Mouse (Mus musculus) stomach, embryonic 15.5 days (tissue): ENCODE results near the gene Hpse2. TPM values are rescaled to one million over a fixed set of nuclear protein-coding genes. Genes with fewer than 3 reads are reported as not detected.

ENCODE experiments used
- ATAC-seq: fragments of 200-750 bp; cut with Nextera tagmentation; 2 replicates; pipeline ENCODE4 v1.8.0; 2017; ENCODE audit warnings: low read depth, moderate number of reproducible peaks, moderate TSS enrichment; ENCODE audit not compliant: insufficient read depth, low FRiP score
- H3K27ac ChIP-seq: fragments of 300-500 bp; sonication (generic); 2 replicates; pipeline ENCODE4 v1.5.1; 2015; ENCODE audit warnings: mild to moderate bottlenecking, inconsistent platforms
- H3K27me3 ChIP-seq: fragments of 300-500 bp; sonication (generic); replicated peaks from 2 replicates; pipeline ENCODE4 v1.6.1; 2015; ENCODE audit warnings: inconsistent platforms
- H3K36me3 ChIP-seq: fragments of 300-500 bp; sonication (generic); 2 replicates; pipeline ENCODE4 v1.6.1; 2015; ENCODE audit warnings: inconsistent platforms
- H3K4me1 ChIP-seq: fragments of 300-500 bp; sonication (generic); 2 replicates; pipeline ENCODE4 v1.6.1; 2015; ENCODE audit warnings: inconsistent platforms
- H3K4me2 ChIP-seq: fragments of 300-500 bp; sonication (generic); 2 replicates; pipeline ENCODE4 v1.6.1; 2015; ENCODE audit warnings: mild to moderate bottlenecking, inconsistent platforms
- H3K4me3 ChIP-seq: fragments of 300-500 bp; sonication (generic); replicated peaks from 2 replicates; pipeline ENCODE4 v1.5.1; 2015; ENCODE audit warnings: inconsistent platforms
- H3K9ac ChIP-seq: fragments of 300-500 bp; sonication (generic); 2 replicates; pipeline ENCODE4 v1.6.1; 2015; ENCODE audit warnings: inconsistent platforms
- H3K9me3 ChIP-seq: fragments of 300-500 bp; sonication (generic); 2 replicates; pipeline ENCODE4 v1.6.1; 2016; ENCODE audit warnings: inconsistent platforms
- WGBS: fragments of 180-500 bp; shearing (Covaris S2); methylation state at CpG from one replicate; pipeline ENCODE4 v1.1.7; 2015; 5-methylcytosine and 5-hydroxymethylcytosine counted together
- polyA plus RNA-seq: library from polyadenylated mRNA; unstranded; fragments of >200 nt; fragmentation: Nextera tagmentation; extraction: Ambion mirVana; gene quantifications from 2 replicates; pipeline ENCODE4 v1.2.1, GENCODE M21; 2015

The Hpse2 gene
- 6.5 and 7.0 TPM in 2 replicates for polyA plus RNA-seq

DNA sequence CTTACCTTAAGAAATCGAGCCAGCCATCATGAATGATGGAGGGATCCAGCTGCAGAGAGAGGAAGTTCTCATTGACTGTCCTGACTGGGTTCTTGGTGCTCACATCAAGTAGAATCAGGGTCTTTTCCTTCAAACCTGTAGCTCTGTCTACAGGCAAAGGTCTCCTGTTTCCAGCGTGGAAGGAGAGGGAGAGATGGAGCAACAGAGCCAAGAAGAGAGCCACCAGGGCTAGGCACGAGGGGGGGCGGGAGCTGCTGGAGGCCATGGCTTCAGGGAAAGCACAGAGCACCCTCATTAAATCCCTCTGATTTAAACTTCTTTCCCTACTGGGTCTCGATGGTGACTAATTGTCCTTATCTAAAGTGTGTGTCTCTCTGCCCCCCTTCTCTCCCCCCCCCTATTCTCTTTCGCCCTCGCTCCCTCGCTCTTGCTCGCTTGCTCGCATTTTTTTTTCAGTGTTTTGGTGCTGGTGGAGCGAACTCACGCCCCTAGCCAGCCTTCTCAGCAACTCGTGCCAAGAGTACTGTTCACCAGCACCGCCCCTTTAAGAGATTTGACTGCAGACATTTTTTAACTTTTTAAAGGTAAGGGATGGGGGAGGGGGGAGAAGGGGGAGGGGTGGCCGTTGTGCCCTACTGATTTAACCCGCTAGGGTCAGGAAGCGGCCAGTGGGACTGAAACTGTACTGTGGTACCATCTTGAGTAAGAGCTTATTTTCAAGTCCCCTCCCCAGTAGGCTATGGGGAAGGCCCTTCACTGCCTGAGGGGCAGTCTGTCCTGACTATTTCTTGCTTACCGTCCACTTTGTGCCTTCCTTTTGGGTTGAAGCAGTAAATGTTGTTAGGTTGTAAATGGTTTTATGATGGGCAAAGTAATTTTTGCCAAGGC, at the start of gene Hpse2:
Hpse2 (minus strand) TSS at position 339 of the 888 bp plus-strand sequence.
- Histone ChIP-seq H3K9ac (no peak within 1 kb of the TSS), H3K4me2 (peak within 1 kb of the TSS; percentile 56), H3K9me3 (no peaks in the 10 kb centered on the region), H3K4me1 (no peaks in the 10 kb centered on the region), H3K27me3 (peaks cover 51% of the 10 kb centered on the region), H3K4me3 (peak within 1 kb of the TSS; percentile 41), H3K36me3 (no peaks in the 10 kb centered on the region), H3K27ac (0 out of 2 replicates have a peak within 1 kb of the TSS, but pooled peaks have one; percentile 4)
- ATAC-seq, result no peak
- WGBS, result 6% methylated on average over 18 of the region's 18 CpGs

DNA sequence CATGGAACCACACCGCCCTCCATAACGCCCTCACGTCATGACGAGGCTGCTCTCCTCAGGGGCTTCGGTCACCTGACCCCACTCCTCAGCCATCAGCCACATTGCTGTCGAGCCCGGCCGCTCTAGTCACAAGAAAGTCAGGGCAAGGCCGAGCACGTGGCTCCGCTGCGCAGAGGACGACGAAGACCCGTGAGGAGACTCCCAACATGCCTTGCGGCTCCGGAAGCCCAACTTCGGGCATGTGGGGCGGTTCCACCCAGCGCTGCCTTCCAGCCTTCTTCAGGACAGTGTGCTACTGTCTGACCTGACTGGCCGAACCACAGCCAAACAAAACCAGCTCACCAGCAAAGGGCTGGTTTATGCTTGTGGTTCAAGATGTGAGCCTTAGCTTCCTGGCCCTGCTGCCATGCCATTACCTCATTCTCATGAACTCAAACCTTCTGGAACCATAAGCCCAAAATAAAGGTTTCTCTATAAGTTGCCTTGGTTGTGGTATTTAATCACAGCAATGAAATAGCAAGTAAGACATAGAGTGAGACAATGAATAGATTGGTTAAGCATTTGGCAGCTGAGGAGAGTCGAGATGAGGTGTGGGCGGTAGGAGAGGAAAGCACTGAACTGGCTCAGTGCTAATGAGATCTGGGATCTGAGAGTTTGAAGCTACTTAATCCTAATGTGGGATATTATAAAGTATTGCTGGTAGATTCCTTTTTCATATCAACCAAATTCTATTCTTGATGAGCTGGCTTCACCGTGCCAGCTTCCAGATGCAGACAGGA, 39.5 kb upstream of the Hpse2 start:
- no peak overlapping the region for H3K27ac ChIP-seq
- ATAC-seq, result no peak
- no peaks in the 10 kb centered on the region for H3K9me3 ChIP-seq
- no peaks in the 10 kb centered on the region for H3K36me3 ChIP-seq
- WGBS, result 86% methylated on average over 24 of the region's 24 CpGs
- H3K9ac ChIP-seq, result no peak overlapping the region
- no peak overlapping the region for H3K4me3 ChIP-seq
- no peak overlapping the region for H3K4me2 ChIP-seq
- H3K27me3 ChIP-seq, result no peaks in the 10 kb centered on the region
- H3K4me1 ChIP-seq, result no peaks in the 10 kb centered on the region

GRCm38 (mm10) chr19:43424082-43424481, 35.9 kb upstream of the Hpse2 start:
- no peaks in the 10 kb centered on the region for H3K4me1 ChIP-seq
- H3K9ac ChIP-seq, result no peak overlapping the region
- 71% methylated on average over 2 of the region's 2 CpGs for WGBS
- H3K4me3 ChIP-seq, result no peak overlapping the region
- no peaks in the 10 kb centered on the region for H3K9me3 ChIP-seq
- no peak overlapping the region for H3K27ac ChIP-seq
- no peaks in the 10 kb centered on the region for H3K36me3 ChIP-seq
- H3K27me3 ChIP-seq, result no peaks in the 10 kb centered on the region
- no peak overlapping the region for H3K4me2 ChIP-seq
- ATAC-seq, result no peak

GRCm38 (mm10) chr19:43420506-43420905, 32.4 kb upstream of the Hpse2 start:
- 82% methylated on average over 3 of the region's 3 CpGs for WGBS

DNA sequence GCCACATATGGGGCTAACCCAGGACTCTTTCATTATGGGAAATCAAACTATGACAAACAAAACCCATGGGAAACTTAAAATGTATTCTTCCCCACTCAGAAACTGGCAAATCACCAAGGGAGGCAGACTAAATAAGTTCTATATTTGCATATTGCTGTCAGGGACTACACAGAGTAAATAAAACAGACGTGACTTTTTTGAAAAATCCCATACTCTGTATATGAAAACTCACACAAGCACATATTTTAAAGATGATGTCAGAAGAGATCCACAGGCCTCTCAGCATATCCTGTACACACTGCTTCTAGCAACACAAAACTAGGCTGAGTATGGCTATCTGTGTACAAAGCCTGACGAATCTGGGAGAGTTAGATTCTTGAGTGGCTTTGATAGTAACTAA, 27.4 kb upstream of the Hpse2 start:
- Histone ChIP-seq H3K27ac (0 out of 2 replicates have a peak overlapping the region, but pooled peaks have one; percentile 21), H3K4me3 (no peak overlapping the region), H3K9me3 (no peaks in the 10 kb centered on the region), H3K4me1 (no peaks in the 10 kb centered on the region), H3K36me3 (no peaks in the 10 kb centered on the region), H3K27me3 (no peaks in the 10 kb centered on the region), H3K9ac (no peak overlapping the region), H3K4me2 (no peak overlapping the region)
- 36% methylated on average over 2 of the region's 2 CpGs for WGBS
- ATAC-seq, result peak; percentile 39; the same call in 1 of the 2 replicates

More at GRCm38 (mm10) chr19:43420506-43420905, 32.4 kb upstream of the Hpse2 start:
- Histone ChIP-seq H3K27ac (no peak overlapping the region), H3K9me3 (no peaks in the 10 kb centered on the region), H3K36me3 (no peaks in the 10 kb centered on the region), H3K4me1 (no peaks in the 10 kb centered on the region), H3K9ac (no peak overlapping the region), H3K4me3 (no peak overlapping the region), H3K4me2 (no peak overlapping the region), H3K27me3 (no peaks in the 10 kb centered on the region)
- ATAC-seq, result no peak

DNA sequence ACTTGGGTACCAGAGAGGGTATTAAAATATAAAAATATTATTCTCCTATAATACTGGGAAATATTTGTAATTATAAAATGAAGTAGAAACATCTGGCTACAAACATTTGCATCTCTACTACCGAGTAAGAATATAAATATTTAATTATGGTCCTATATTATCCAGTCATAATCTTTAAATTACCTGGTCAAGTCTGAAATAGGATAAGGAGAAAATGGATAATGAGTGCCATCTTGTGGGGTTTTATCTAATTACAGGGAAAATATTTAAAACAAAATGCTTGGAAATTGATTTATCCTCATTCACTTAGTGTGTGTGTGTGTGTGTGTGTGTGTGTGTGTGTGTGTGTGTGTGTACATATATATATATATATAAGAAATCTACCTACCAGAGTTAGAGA, 19.0 kb upstream of the Hpse2 start:
- no peak overlapping the region for H3K4me2 ChIP-seq
- no peaks in the 10 kb centered on the region for H3K36me3 ChIP-seq
- H3K27ac ChIP-seq, result no peak overlapping the region
- H3K9ac ChIP-seq, result no peak overlapping the region
- no peaks in the 10 kb centered on the region for H3K27me3 ChIP-seq
- H3K9me3 ChIP-seq, result no peaks in the 10 kb centered on the region
- no peak for ATAC-seq
- WGBS, result 15% methylated on average over 1 of the region's 1 CpGs
- no peak overlapping the region for H3K4me3 ChIP-seq
- no peaks in the 10 kb centered on the region for H3K4me1 ChIP-seq

DNA sequence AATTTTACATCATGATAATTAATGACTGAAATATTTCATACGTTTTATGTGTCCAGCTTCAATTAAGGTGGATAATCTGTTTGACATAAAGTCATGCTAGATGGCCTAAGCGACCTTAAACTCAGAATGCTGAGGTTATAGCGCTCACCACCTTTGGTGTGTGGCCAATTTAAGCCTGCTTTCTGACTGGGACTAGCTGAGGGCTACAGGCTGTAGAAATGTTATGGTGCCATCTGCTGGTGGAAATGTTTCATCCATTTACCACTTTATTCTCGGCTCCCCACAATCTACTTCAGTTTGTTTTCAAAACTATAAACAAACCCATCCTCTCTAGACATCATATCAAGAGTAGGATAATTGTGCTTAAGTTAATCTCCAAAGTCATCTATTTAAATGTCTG, 8.2 kb upstream of the Hpse2 start:
- no peak for ATAC-seq
- WGBS, result 6% methylated on average over 4 of the region's 4 CpGs
- H3K4me2 ChIP-seq, result no peak overlapping the region
- H3K36me3 ChIP-seq, result no peaks in the 10 kb centered on the region
- H3K4me3 ChIP-seq, result no peak overlapping the region
- no peak overlapping the region for H3K9ac ChIP-seq
- no peak overlapping the region for H3K27ac ChIP-seq
- no peaks in the 10 kb centered on the region for H3K27me3 ChIP-seq
- no peaks in the 10 kb centered on the region for H3K9me3 ChIP-seq
- no peaks in the 10 kb centered on the region for H3K4me1 ChIP-seq

GRCm38 (mm10) chr19:43387071-43387770, 934 bp downstream of the Hpse2 start:
- no peak for ATAC-seq
- no peak overlapping the region for H3K9ac ChIP-seq

DNA sequence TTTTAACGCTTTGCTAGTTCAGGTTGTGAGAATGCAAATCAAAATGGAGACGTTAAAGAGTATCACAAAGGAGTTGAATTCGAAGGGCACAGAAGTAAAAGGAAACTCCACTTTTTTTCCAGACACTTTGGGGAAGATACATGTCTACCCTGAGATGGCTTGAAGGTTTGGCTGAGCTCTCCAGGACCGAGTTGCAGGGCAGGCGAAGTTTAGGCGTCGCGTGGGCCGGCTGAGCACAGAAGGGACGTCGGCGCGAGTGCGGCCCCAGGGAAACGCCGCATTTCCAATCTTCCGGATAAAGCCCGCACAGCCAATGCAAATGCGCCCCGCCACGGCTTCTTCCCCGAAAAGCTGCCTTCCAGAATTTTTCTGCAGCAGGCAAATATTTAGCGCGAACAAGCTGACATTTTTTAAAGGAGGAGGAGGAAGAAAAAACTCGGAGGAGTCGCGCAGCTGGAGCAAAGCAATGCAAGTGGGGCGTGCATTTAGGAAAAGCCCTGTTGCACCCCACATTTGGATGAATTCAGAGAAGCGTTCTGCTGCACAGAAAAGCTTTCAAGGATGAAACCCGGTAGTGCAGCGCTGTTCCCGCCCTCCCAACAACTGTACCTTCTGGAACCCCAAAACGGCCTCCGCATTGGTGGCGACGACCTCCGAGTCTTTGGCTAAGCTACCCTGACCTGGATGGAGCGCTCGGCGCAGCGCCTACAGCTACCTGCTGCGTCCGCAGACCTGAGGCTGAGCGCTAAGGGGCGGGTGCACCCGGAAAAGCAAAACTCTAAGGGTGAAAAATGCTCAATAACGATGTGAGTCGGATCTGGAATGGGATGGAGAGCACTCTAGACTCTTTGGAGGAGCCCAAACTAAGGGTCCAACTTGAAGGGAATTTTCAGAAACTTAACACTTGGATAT, 1.9 kb downstream of the Hpse2 start:
- Histone ChIP-seq H3K9ac (no peak overlapping the region; the same call in 1 of the 2 replicates), H3K9me3 (no peaks in the 10 kb centered on the region), H3K36me3 (no peaks in the 10 kb centered on the region), H3K4me2 (peak overlapping the region; percentile 56), H3K4me3 (peak overlapping the region; percentile 41), H3K27ac (peak overlapping the region; percentile 62), H3K27me3 (peaks cover 51% of the 10 kb centered on the region), H3K4me1 (no peaks in the 10 kb centered on the region)
- WGBS, result under 1% methylated on average over 48 of the region's 48 CpGs
- ATAC-seq, result no peak

More at GRCm38 (mm10) chr19:43387071-43387770, 934 bp downstream of the Hpse2 start:
- peaks cover 51% of the 10 kb centered on the region for H3K27me3 ChIP-seq
- H3K4me2 ChIP-seq, result peak overlapping the region; percentile 56
- H3K36me3 ChIP-seq, result no peaks in the 10 kb centered on the region
- H3K4me1 ChIP-seq, result no peaks in the 10 kb centered on the region
- peak overlapping the region; percentile 41 for H3K4me3 ChIP-seq
- WGBS, result 2% methylated on average over 14 of the region's 14 CpGs
- H3K27ac ChIP-seq, result 0 out of 2 replicates have a peak overlapping the region, but pooled peaks have one; percentile 4
- H3K9me3 ChIP-seq, result no peaks in the 10 kb centered on the region

- Histone ChIP-seq H3K4me3 (peak overlapping the region; percentile 41), H3K27me3 (peaks cover 51% of the 10 kb centered on the region), H3K9me3 (no peaks in the 10 kb centered on the region), H3K36me3 (no peaks in the 10 kb centered on the region), H3K9ac (no peak overlapping the region), H3K27ac (peak overlapping the region; percentile 26; the same call in 1 of the 2 replicates), H3K4me1 (no peaks in the 10 kb centered on the region), H3K4me2 (peak overlapping the region; percentile 56)
- 3% methylated on average over 13 of the region's 13 CpGs for WGBS
- no peak for ATAC-seq
These were observed 2.7 kb downstream of the Hpse2 start for GRCm38 (mm10) chr19:43385451-43385850.
